Mouse (Mus musculus) CH12.LX (cell line): Measurements from ENCODE around the gene Bola3.

Source experiments
- CTCF ChIP-seq, 2 experiments: IDR thresholded peaks in 1 of 2; conservative IDR thresholded peaks in 1 of 2; 2 replicates each; pipeline ENCODE4 v1.5.1; 2011 to 2012; ENCODE audit warnings: low read depth in 2 of 2, low read length in 2 of 2, improper control_type of control experiment in 1 of 2, inconsistent platforms in 1 of 2, mild to moderate bottlenecking in 1 of 2, moderate library complexity in 1 of 2
- ETS1 ChIP-seq: conservative IDR thresholded peaks from 2 replicates; pipeline ENCODE4 v1.6.1; 2012; ENCODE audit warnings: low read depth, mild to moderate bottlenecking, inconsistent platforms, low read length, improper control_type of control experiment, moderate library complexity
- MYC ChIP-seq: IDR thresholded peaks from 2 replicates; pipeline ENCODE4 v1.6.1; 2011; ENCODE audit warnings: low read depth, mild to moderate bottlenecking, improper control_type of control experiment, low read length
- RCOR1 ChIP-seq: conservative IDR thresholded peaks from 2 replicates; pipeline ENCODE4 v1.6.1; 2012; ENCODE audit warnings: low read depth, mild to moderate bottlenecking, inconsistent platforms, low read length, improper control_type of control experiment
- TCF12 ChIP-seq: IDR thresholded peaks from 2 replicates; pipeline ENCODE4 v1.6.1; 2014; ENCODE audit warnings: low read depth, mild to moderate bottlenecking, inconsistent platforms, low read length, improper control_type of control experiment

GRCm38 (mm10) chr6:83399790-83400189, 50.8 kb downstream of the Bola3 start:
- TF ChIP-seq RCOR1: no peak
- TF ChIP-seq CTCF (conservative IDR thresholded peaks at IDR 0.05 in 1 of 2, IDR thresholded peaks at IDR 0.05 in 1 of 2; ENCODE audit: low read depth in 2 of 2, low read length in 2 of 2): no peak
- no peak for TF ChIP-seq MYC
- TF ChIP-seq ETS1: no peak
- no peak for TF ChIP-seq TCF12
